Mouse (Mus musculus): ENCODE results near the gene Tnfaip3. TPM values are rescaled to one million over a fixed set of nuclear protein-coding genes. Genes with fewer than 3 reads are reported as not detected.

Gene Tnfaip3
- total RNA-seq, 1 experiment from 2014 or later, result 93.0 TPM

GRCm38 (mm10) chr10:19023622-19024326 is 8.3 kb upstream of the Tnfaip3 start:
- ATAC-seq (ENCODE audit: extremely low read depth, insufficient number of reproducible peaks, low FRiP score, poor library complexity, severe bottlenecking), result no peak

GRCm38 (mm10) chr10:19022272-19022671 is 6.8 kb upstream of the Tnfaip3 start:
- ATAC-seq (ENCODE audit: extremely low read depth, insufficient number of reproducible peaks, low FRiP score, poor library complexity, severe bottlenecking), result no peak

- no peak for ATAC-seq (ENCODE audit: extremely low read depth, insufficient number of reproducible peaks, low FRiP score, poor library complexity, severe bottlenecking)
Observed at GRCm38 (mm10) chr10:19016823-19017471, 1.5 kb upstream of the Tnfaip3 start.

GRCm38 (mm10) chr10:19014381-19015256 is 838 bp downstream of the Tnfaip3 start:
- ATAC-seq (ENCODE audit: extremely low read depth, insufficient number of reproducible peaks, low FRiP score, poor library complexity, severe bottlenecking), result peak; percentile 44

- ATAC-seq (ENCODE audit: extremely low read depth, insufficient number of reproducible peaks, low FRiP score, poor library complexity, severe bottlenecking), result no peak
Observed at GRCm38 (mm10) chr10:19013351-19013750, 2.1 kb downstream of the Tnfaip3 start.

GRCm38 (mm10) chr10:19012616-19013015 is 2.8 kb downstream of the Tnfaip3 start:
- ATAC-seq (ENCODE audit: extremely low read depth, insufficient number of reproducible peaks, low FRiP score, poor library complexity, severe bottlenecking), result no peak

GRCm38 (mm10) chr10:19011832-19012440 is 3.5 kb downstream of the Tnfaip3 start:
- no peak for ATAC-seq (ENCODE audit: extremely low read depth, insufficient number of reproducible peaks, low FRiP score, poor library complexity, severe bottlenecking)

- ATAC-seq (ENCODE audit: extremely low read depth, insufficient number of reproducible peaks, low FRiP score, poor library complexity, severe bottlenecking), result no peak
Observed at GRCm38 (mm10) chr10:19010414-19010813, 5.0 kb downstream of the Tnfaip3 start.

GRCm38 (mm10) chr10:19009186-19009672 is 6.2 kb downstream of the Tnfaip3 start:
- peak; percentile 47 for ATAC-seq (ENCODE audit: extremely low read depth, insufficient number of reproducible peaks, low FRiP score, poor library complexity, severe bottlenecking)

- ATAC-seq (ENCODE audit: extremely low read depth, insufficient number of reproducible peaks, low FRiP score, poor library complexity, severe bottlenecking), result no peak
Observed at GRCm38 (mm10) chr10:19008607-19008940, 6.9 kb downstream of the Tnfaip3 start.

GRCm38 (mm10) chr10:19007897-19008606 is 7.4 kb downstream of the Tnfaip3 start:
- no peak for ATAC-seq (ENCODE audit: extremely low read depth, insufficient number of reproducible peaks, low FRiP score, poor library complexity, severe bottlenecking)

- no peak for ATAC-seq (ENCODE audit: extremely low read depth, insufficient number of reproducible peaks, low FRiP score, poor library complexity, severe bottlenecking)
Observed at GRCm38 (mm10) chr10:19002091-19002785, 13.2 kb downstream of the Tnfaip3 start.

GRCm38 (mm10) chr10:18999427-18999826 is 16.0 kb downstream of the Tnfaip3 start:
- ATAC-seq (ENCODE audit: extremely low read depth, insufficient number of reproducible peaks, low FRiP score, poor library complexity, severe bottlenecking), result peak; percentile 24; the same call in 1 of the 2 replicates

- ATAC-seq (ENCODE audit: extremely low read depth, insufficient number of reproducible peaks, low FRiP score, poor library complexity, severe bottlenecking), result no peak
Observed at GRCm38 (mm10) chr10:18996331-18996730, 19.1 kb downstream of the Tnfaip3 start.

- ATAC-seq (ENCODE audit: extremely low read depth, insufficient number of reproducible peaks, low FRiP score, poor library complexity, severe bottlenecking), result no peak
Observed at GRCm38 (mm10) chr10:18995465-18996261, 19.8 kb downstream of the Tnfaip3 start.

GRCm38 (mm10) chr10:18992971-18993370 is 22.5 kb downstream of the Tnfaip3 start:
- ATAC-seq (ENCODE audit: extremely low read depth, insufficient number of reproducible peaks, low FRiP score, poor library complexity, severe bottlenecking), result no peak

- 0 out of 2 replicates have a peak, but pooled peaks have one; percentile 26 for ATAC-seq (ENCODE audit: extremely low read depth, insufficient number of reproducible peaks, low FRiP score, poor library complexity, severe bottlenecking)
Observed at GRCm38 (mm10) chr10:18991057-18991456, 24.4 kb downstream of the Tnfaip3 start.

Data from neutrophil, adult 5-6 weeks (primary cell).